Mouse (Mus musculus) thymus, adult 2 months (tissue): ENCODE results near the gene Sln. TPM values are rescaled to one million over a fixed set of nuclear protein-coding genes. Genes with fewer than 3 reads are reported as not detected.

Experiments
- DNase-seq: peaks from one replicate; pipeline ENCODE4 v3.0.0; 2021
- H3K27ac ChIP-seq: fragments of 200-500 bp; 2 replicates; pipeline ENCODE4 v1.5.1; 2012; ENCODE audit warnings: low read length, control low read depth; ENCODE audit not compliant: control insufficient read depth, insufficient read depth
- H3K27me3 ChIP-seq: fragments of 200-500 bp; 2 replicates; pipeline ENCODE4 v1.6.1; 2012; ENCODE audit warnings: mild to moderate bottlenecking, low read length, moderate library complexity, mixed read lengths; ENCODE audit not compliant: control insufficient read depth, insufficient read depth
- H3K36me3 ChIP-seq: fragments of 200-500 bp; 2 replicates; pipeline ENCODE4 v1.6.1; 2012; ENCODE audit warnings: mild to moderate bottlenecking, low read length, moderate library complexity; ENCODE audit not compliant: control insufficient read depth, insufficient read depth
- H3K4me1 ChIP-seq: fragments of 200-500 bp; replicated peaks from 2 replicates; pipeline ENCODE4 v1.6.1; 2012; ENCODE audit warnings: low read length; ENCODE audit not compliant: control insufficient read depth, insufficient read depth
- H3K4me3 ChIP-seq: fragments of 200-500 bp; 2 replicates; pipeline ENCODE4 v1.5.1; 2012; ENCODE audit warnings: mild to moderate bottlenecking, low read length, control low read depth, moderate library complexity; ENCODE audit not compliant: control insufficient read depth, insufficient read depth
- CTCF ChIP-seq: fragments of 200-500 bp; IDR thresholded peaks from 2 replicates; pipeline ENCODE4 v1.5.1; 2012; ENCODE audit warnings: mild to moderate bottlenecking, control low read depth, low read length, moderate library complexity, borderline replicate concordance; ENCODE audit not compliant: control insufficient read depth, poor library complexity, insufficient read depth; ENCODE audit errors: extremely low read depth
- POLR2A ChIP-seq: fragments of 200-500 bp; IDR thresholded peaks from 2 replicates; pipeline ENCODE4 v1.6.1; 2012; ENCODE audit warnings: mild to moderate bottlenecking, low read length, control low read depth, moderate library complexity; ENCODE audit not compliant: control insufficient read depth, poor library complexity, insufficient read depth; ENCODE audit errors: extremely low read depth
- whole genome bisulfite sequencing: fragments of 180-500 bp; shearing (Covaris S2); methylation state at CpG from one replicate; pipeline ENCODE4 v1.1.7; 2018; 5-methylcytosine and 5-hydroxymethylcytosine counted together
- polyA plus RNA-seq: library from polyadenylated mRNA; depleted of rRNA; stranded (reverse); fragments of >200 nt; gene quantifications from 2 replicates; pipeline ENCODE4 v1.2.3, GENCODE M21; 2012

Sln gene
- polyA plus RNA-seq, 1 experiment = 32.0 TPM

DNA sequence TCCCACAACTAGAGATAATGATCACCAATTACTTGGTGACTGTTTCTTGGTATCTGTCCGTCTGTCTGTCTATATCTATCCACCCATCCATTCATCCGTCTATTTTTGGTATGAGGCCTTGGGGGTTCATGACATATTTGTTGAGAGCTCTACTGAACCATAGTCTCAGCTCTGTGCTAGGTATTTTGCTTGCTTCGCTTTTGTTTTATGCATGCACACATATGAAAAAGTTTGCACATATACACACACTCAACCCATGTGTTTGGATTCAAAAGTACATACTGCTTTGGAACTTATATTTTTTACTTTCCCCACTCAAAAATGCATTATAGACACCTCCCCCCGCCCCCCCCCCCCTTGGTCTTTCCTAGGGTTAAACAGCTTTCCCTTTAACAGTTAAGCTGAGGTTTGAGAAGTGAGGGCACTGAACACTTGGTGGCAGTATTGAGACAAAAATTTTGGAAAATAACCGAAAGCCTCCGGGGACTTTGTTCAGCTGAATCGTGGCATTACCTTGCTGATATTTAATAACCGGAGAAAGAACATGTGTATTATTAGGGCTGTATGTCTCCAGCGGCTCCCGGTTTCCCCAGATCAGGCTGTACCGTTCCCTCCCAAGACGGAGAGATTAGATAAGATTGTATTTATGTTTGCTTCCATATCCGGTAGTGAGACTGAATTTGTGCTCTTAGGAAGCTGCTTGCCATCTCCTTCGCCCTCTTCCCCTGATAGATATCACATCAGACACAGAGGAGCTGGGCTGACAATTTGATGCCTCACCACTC lies 20.7 kb upstream of the Sln start:
- WGBS = 19% methylated on average over 14 of the region's 14 CpGs
- Histone ChIP-seq H3K4me3 (no peak overlapping the region), H3K36me3 (no peaks in the 10 kb centered on the region), H3K4me1 (no peaks in the 10 kb centered on the region), H3K27ac (no peak overlapping the region), H3K27me3 (no peaks in the 10 kb centered on the region)
- TF ChIP-seq POLR2A = no peak
- TF ChIP-seq CTCF = no peak
- peak; percentile 44 for DNase-seq

GRCm38 (mm10) chr9:53829866-53830209 lies 20.1 kb upstream of the Sln start:
- no peak overlapping the region for H3K4me3 ChIP-seq
- no peaks in the 10 kb centered on the region for H3K4me1 ChIP-seq
- no peak for DNase-seq
- H3K27me3 ChIP-seq = no peaks in the 10 kb centered on the region
- H3K36me3 ChIP-seq = no peaks in the 10 kb centered on the region
- WGBS = 47% methylated on average over 2 of the region's 2 CpGs
- H3K27ac ChIP-seq = no peak overlapping the region
- TF ChIP-seq POLR2A (no peak), CTCF (no peak)

DNA sequence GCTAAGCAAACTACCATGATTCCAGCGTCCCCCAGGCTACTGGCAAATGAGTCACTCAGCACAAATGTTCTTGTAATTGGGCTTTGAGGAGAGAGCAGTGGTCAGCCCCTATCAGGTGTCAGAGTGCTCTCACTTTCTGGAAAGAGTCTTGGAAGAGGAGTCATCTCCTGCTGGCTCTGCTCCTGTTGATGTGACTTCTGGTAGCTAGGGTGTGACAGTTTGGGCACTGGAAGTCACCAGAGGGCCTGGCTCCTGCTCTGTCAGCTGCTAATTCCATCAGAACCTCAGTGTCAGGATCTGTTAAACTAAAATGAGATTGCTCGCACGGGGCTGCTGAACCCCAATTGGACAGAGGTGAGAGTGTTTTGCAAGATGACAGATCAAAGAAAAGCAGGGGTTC lies 14.9 kb upstream of the Sln start:
- Histone ChIP-seq H3K27me3 (no peaks in the 10 kb centered on the region), H3K4me3 (no peak overlapping the region), H3K36me3 (no peaks in the 10 kb centered on the region), H3K27ac (no peak overlapping the region), H3K4me1 (no peaks in the 10 kb centered on the region)
- TF ChIP-seq POLR2A (no peak), CTCF (no peak)
- WGBS = 68% methylated on average over 3 of the region's 3 CpGs
- no peak for DNase-seq

DNA sequence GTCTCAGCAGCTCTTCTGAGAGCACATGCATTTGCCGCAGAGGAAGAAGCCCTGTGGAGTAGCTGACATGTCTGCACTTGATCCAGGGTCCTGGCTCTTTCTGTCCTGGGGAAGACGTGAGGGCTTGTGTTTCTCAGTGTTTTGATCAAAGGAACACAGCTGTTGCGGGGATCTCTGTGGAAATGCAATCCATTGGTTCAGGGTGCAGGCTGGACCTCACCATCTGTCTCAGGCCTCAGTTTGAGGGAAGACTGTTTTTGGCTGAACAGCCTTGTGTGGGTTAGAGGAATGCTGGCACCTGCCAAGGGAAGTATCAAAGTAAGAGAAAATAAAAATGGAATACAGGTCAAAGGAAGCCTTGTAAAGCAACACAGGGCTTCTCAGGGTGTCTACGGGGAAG lies 14.0 kb upstream of the Sln start:
- Histone ChIP-seq H3K36me3 (no peaks in the 10 kb centered on the region), H3K27me3 (no peaks in the 10 kb centered on the region), H3K4me1 (no peaks in the 10 kb centered on the region), H3K27ac (no peak overlapping the region), H3K4me3 (no peak overlapping the region)
- WGBS = 85% methylated on average over 4 of the region's 4 CpGs
- DNase-seq = no peak
- TF ChIP-seq POLR2A (no peak), CTCF (no peak)

GRCm38 (mm10) chr9:53838816-53839215 lies 11.1 kb upstream of the Sln start:
- Histone ChIP-seq H3K36me3 (no peaks in the 10 kb centered on the region), H3K4me1 (no peaks in the 10 kb centered on the region), H3K4me3 (no peak overlapping the region), H3K27ac (no peak overlapping the region), H3K27me3 (no peaks in the 10 kb centered on the region)
- DNase-seq = no peak
- TF ChIP-seq POLR2A (no peak), CTCF (no peak)
- WGBS = 91% methylated on average over 8 of the region's 8 CpGs

GRCm38 (mm10) chr9:53848548-53848947 lies 1.4 kb upstream of the Sln start:
- no peak for TF ChIP-seq CTCF
- TF ChIP-seq POLR2A = no peak
- no peak overlapping the region for H3K4me3 ChIP-seq
- no peaks in the 10 kb centered on the region for H3K4me1 ChIP-seq
- 88% methylated on average over 8 of the region's 8 CpGs for WGBS
- no peaks in the 10 kb centered on the region for H3K36me3 ChIP-seq
- H3K27ac ChIP-seq = no peak overlapping the region
- H3K27me3 ChIP-seq = no peaks in the 10 kb centered on the region
- no peak for DNase-seq

GRCm38 (mm10) chr9:53852158-53852557 lies 2.2 kb downstream of the Sln start:
- Histone ChIP-seq H3K27ac (no peak overlapping the region), H3K4me1 (no peaks in the 10 kb centered on the region), H3K4me3 (no peak overlapping the region), H3K36me3 (no peaks in the 10 kb centered on the region), H3K27me3 (no peaks in the 10 kb centered on the region)
- DNase-seq = no peak
- TF ChIP-seq POLR2A (no peak), CTCF (no peak)
- 90% methylated on average over 4 of the region's 4 CpGs for WGBS

- Histone ChIP-seq H3K27me3 (no peaks in the 10 kb centered on the region), H3K36me3 (no peaks in the 10 kb centered on the region), H3K27ac (no peak overlapping the region), H3K4me3 (no peak overlapping the region), H3K4me1 (no peaks in the 10 kb centered on the region)
- DNase-seq = no peak
- 74% methylated on average over 1 of the region's 1 CpGs for WGBS
- TF ChIP-seq POLR2A (no peak), CTCF (no peak)
Measured at GRCm38 (mm10) chr9:53853672-53854071, 3.7 kb downstream of the Sln start.
